Mouse (Mus musculus): ENCODE measurements at regions not wholly inside any gene's neighbourhood (a gene's known extent, or its start where the extent isn't known, plus 50 kb on each side); places are given as distances from the start of the nearest gene placed in this dataset.

GRCm38 (mm10) chr7:116991351-116991750, 389.4 kb upstream of the Xylt1 start:
- DNase-seq (ENCODE audit: low spot score), result no peak
- Histone ChIP-seq H3K36me3 (ENCODE audit: control insufficient read depth, insufficient read depth, low read length) (no peaks in the 10 kb centered on the region), H3K9me3 (replicated peaks; ENCODE audit: control insufficient read depth, low read length) (no peaks in the 10 kb centered on the region), H3K4me3 (ENCODE audit: low read depth, low read length) (no peak overlapping the region), H3K4me2 (ENCODE audit: low read length) (no peak overlapping the region), H3K9ac (ENCODE audit: low read length) (no peak overlapping the region), H3K27me3 (replicated peaks; ENCODE audit: control insufficient read depth, insufficient read depth, low read length) (no peaks in the 10 kb centered on the region), H3K4me1 (ENCODE audit: control insufficient read depth, insufficient read depth, low read length) (no peaks in the 10 kb centered on the region), H3K27ac (ENCODE audit: low read depth, low read length) (no peak overlapping the region)
- ATAC-seq, result no peak
- WGBS, result 60% methylated on average over 2 of the region's 2 CpGs

DNA sequence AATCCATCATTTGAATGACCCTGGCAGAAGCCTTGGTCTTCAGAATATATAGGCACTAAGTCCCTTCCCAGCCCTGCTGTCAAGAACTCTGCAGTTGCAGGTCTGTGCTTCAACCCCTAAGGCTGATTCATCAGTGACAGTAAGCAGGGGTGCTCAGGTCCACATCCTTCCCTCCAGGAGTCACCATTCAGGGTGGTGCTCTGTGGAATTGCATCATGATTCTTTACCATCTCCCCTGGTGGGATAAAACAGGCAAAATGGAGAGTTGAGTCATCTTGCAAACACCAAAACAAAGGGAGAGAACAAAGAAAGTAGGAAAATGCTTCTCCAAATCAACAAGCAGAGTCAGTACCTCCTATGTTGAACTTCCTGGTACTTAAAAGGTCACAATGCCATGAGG, 388.6 kb upstream of the Xylt1 start:
- H3K9me3 ChIP-seq (replicated peaks; ENCODE audit: control insufficient read depth, low read length), result no peaks in the 10 kb centered on the region
- no peak overlapping the region for H3K4me2 ChIP-seq (ENCODE audit: low read length)
- DNase-seq (ENCODE audit: low spot score), result no peak
- H3K9ac ChIP-seq (ENCODE audit: low read length), result no peak overlapping the region
- H3K36me3 ChIP-seq (ENCODE audit: control insufficient read depth, insufficient read depth, low read length), result no peaks in the 10 kb centered on the region
- H3K27ac ChIP-seq (ENCODE audit: low read depth, low read length), result no peak overlapping the region
- H3K27me3 ChIP-seq (replicated peaks; ENCODE audit: control insufficient read depth, insufficient read depth, low read length), result no peaks in the 10 kb centered on the region
- H3K4me3 ChIP-seq (ENCODE audit: low read depth, low read length), result no peak overlapping the region
- ATAC-seq, result no peak
- H3K4me1 ChIP-seq (ENCODE audit: control insufficient read depth, insufficient read depth, low read length), result no peaks in the 10 kb centered on the region

- no peak for DNase-seq (ENCODE audit: low spot score)
- Histone ChIP-seq H3K4me3 (ENCODE audit: low read depth, low read length) (no peak overlapping the region), H3K27ac (ENCODE audit: low read depth, low read length) (no peak overlapping the region), H3K4me2 (ENCODE audit: low read length) (no peak overlapping the region), H3K9me3 (replicated peaks; ENCODE audit: control insufficient read depth, low read length) (no peaks in the 10 kb centered on the region), H3K27me3 (replicated peaks; ENCODE audit: control insufficient read depth, insufficient read depth, low read length) (no peaks in the 10 kb centered on the region), H3K9ac (ENCODE audit: low read length) (no peak overlapping the region), H3K4me1 (ENCODE audit: control insufficient read depth, insufficient read depth, low read length) (no peaks in the 10 kb centered on the region), H3K36me3 (ENCODE audit: control insufficient read depth, insufficient read depth, low read length) (no peaks in the 10 kb centered on the region)
- 93% methylated on average over 3 of the region's 3 CpGs for WGBS
- no peak for ATAC-seq
Measured at GRCm38 (mm10) chr7:116995770-116996169, 385.0 kb upstream of the Xylt1 start.

- no peak overlapping the region for H3K4me3 ChIP-seq (ENCODE audit: low read depth, low read length)
- no peak overlapping the region for H3K4me2 ChIP-seq (ENCODE audit: low read length)
- DNase-seq (ENCODE audit: low spot score) (no peak), ATAC-seq (no peak)
- H3K27me3 ChIP-seq (replicated peaks; ENCODE audit: control insufficient read depth, insufficient read depth, low read length), result no peaks in the 10 kb centered on the region
- no peaks in the 10 kb centered on the region for H3K36me3 ChIP-seq (ENCODE audit: control insufficient read depth, insufficient read depth, low read length)
- H3K9ac ChIP-seq (ENCODE audit: low read length), result no peak overlapping the region
- H3K27ac ChIP-seq (ENCODE audit: low read depth, low read length), result no peak overlapping the region
- no peaks in the 10 kb centered on the region for H3K9me3 ChIP-seq (replicated peaks; ENCODE audit: control insufficient read depth, low read length)
- H3K4me1 ChIP-seq (ENCODE audit: control insufficient read depth, insufficient read depth, low read length), result no peaks in the 10 kb centered on the region
Measured at GRCm38 (mm10) chr7:117003167-117003566, 377.6 kb upstream of the Xylt1 start.

GRCm38 (mm10) chr7:117018349-117018748, 362.4 kb upstream of the Xylt1 start:
- H3K9me3 ChIP-seq (replicated peaks; ENCODE audit: control insufficient read depth, low read length), result no peaks in the 10 kb centered on the region
- no peak overlapping the region for H3K4me2 ChIP-seq (ENCODE audit: low read length)
- no peaks in the 10 kb centered on the region for H3K4me1 ChIP-seq (ENCODE audit: control insufficient read depth, insufficient read depth, low read length)
- no peak overlapping the region for H3K9ac ChIP-seq (ENCODE audit: low read length)
- ATAC-seq, result no peak
- H3K27ac ChIP-seq (ENCODE audit: low read depth, low read length), result no peak overlapping the region
- H3K36me3 ChIP-seq (ENCODE audit: control insufficient read depth, insufficient read depth, low read length), result no peaks in the 10 kb centered on the region
- no peaks in the 10 kb centered on the region for H3K27me3 ChIP-seq (replicated peaks; ENCODE audit: control insufficient read depth, insufficient read depth, low read length)
- no peak overlapping the region for H3K4me3 ChIP-seq (ENCODE audit: low read depth, low read length)
- 84% methylated on average over 1 of the region's 1 CpGs for WGBS
- no peak for DNase-seq (ENCODE audit: low spot score)

DNA sequence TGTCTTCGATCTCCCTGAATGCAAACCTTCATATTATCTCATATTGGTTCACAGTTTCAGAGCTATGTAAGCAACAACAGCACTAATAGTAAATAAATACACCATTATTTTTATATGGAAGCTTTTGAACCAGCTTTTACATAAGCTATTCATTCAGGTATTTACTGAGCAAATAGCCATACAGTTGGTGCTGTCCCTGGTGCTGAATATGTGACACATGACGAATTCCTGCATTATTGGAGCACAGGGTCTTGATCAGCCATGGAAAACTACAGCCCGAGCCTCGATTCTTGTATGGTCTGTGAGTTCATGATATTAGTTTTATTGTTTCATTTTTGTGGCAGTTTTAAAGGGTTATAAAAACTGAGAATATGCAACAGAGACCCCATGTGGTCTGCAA, 359.1 kb upstream of the Xylt1 start:
- Histone ChIP-seq H3K4me1 (ENCODE audit: control insufficient read depth, insufficient read depth, low read length) (no peaks in the 10 kb centered on the region), H3K27me3 (replicated peaks; ENCODE audit: control insufficient read depth, insufficient read depth, low read length) (no peaks in the 10 kb centered on the region), H3K9me3 (replicated peaks; ENCODE audit: control insufficient read depth, low read length) (no peaks in the 10 kb centered on the region), H3K36me3 (ENCODE audit: control insufficient read depth, insufficient read depth, low read length) (no peaks in the 10 kb centered on the region), H3K27ac (ENCODE audit: low read depth, low read length) (no peak overlapping the region), H3K4me2 (ENCODE audit: low read length) (no peak overlapping the region), H3K4me3 (ENCODE audit: low read depth, low read length) (no peak overlapping the region), H3K9ac (ENCODE audit: low read length) (no peak overlapping the region)
- peak; percentile 55 for DNase-seq (ENCODE audit: low spot score)
- 62% methylated on average over 4 of the region's 4 CpGs for WGBS
- no peak for ATAC-seq

GRCm38 (mm10) chr7:117044926-117045325, 335.9 kb upstream of the Xylt1 start:
- Histone ChIP-seq H3K4me2 (ENCODE audit: low read length) (no peak overlapping the region), H3K4me1 (ENCODE audit: control insufficient read depth, insufficient read depth, low read length) (no peaks in the 10 kb centered on the region), H3K9ac (ENCODE audit: low read length) (no peak overlapping the region), H3K27ac (ENCODE audit: low read depth, low read length) (no peak overlapping the region), H3K9me3 (replicated peaks; ENCODE audit: control insufficient read depth, low read length) (no peaks in the 10 kb centered on the region), H3K27me3 (replicated peaks; ENCODE audit: control insufficient read depth, insufficient read depth, low read length) (no peaks in the 10 kb centered on the region), H3K4me3 (ENCODE audit: low read depth, low read length) (no peak overlapping the region), H3K36me3 (ENCODE audit: control insufficient read depth, insufficient read depth, low read length) (no peaks in the 10 kb centered on the region)
- 86% methylated on average over 9 of the region's 9 CpGs for WGBS
- ATAC-seq (no peak), DNase-seq (ENCODE audit: low spot score) (no peak)

DNA sequence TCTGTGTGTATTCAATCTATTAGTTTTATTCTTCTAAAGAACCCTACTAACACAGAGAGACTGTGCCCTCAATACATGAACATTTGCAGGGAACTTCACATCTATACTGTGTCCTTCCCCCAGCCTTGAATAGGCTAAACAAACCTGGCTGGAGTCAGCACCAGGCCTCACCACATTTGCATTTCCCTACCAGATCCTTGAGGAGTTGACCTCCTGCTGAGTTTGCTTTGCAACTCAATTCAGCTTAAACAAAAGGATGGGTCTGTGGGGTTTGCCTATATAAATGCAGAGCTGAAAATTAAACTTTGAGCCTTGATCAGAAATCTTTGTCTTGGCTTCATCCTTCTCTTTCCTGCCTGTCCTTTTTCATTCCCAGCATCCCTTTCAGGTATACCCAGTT, 331.5 kb upstream of the Xylt1 start:
- no peak overlapping the region for H3K4me3 ChIP-seq (ENCODE audit: low read depth, low read length)
- no peaks in the 10 kb centered on the region for H3K4me1 ChIP-seq (ENCODE audit: control insufficient read depth, insufficient read depth, low read length)
- H3K9ac ChIP-seq (ENCODE audit: low read length), result no peak overlapping the region
- H3K27me3 ChIP-seq (replicated peaks; ENCODE audit: control insufficient read depth, insufficient read depth, low read length), result no peaks in the 10 kb centered on the region
- H3K36me3 ChIP-seq (ENCODE audit: control insufficient read depth, insufficient read depth, low read length), result no peaks in the 10 kb centered on the region
- ATAC-seq (no peak), DNase-seq (ENCODE audit: low spot score) (no peak)
- H3K9me3 ChIP-seq (replicated peaks; ENCODE audit: control insufficient read depth, low read length), result no peaks in the 10 kb centered on the region
- no peak overlapping the region for H3K4me2 ChIP-seq (ENCODE audit: low read length)
- H3K27ac ChIP-seq (ENCODE audit: low read depth, low read length), result no peak overlapping the region

DNA sequence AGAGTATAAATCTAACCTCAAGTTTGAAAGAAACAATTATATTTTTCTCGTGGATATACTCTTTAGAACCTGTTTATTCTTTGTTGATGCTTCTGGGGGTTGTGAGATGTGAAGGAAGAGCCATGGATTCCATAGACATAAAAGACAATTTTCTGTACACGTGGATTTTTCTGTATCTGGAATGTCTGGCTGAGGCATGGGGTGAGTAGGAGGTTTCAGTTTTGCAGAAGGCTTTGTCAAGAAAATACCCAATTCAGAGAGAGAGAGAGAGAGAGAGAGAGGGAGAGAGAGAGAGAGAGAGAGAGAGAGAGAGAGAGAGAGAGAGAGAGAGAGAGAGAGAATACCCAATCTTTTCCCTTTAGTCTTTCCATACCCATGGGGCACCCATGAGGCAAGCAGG, 315.0 kb upstream of the Xylt1 start:
- ATAC-seq, result no peak
- Histone ChIP-seq H3K4me2 (ENCODE audit: low read length) (no peak overlapping the region), H3K4me1 (ENCODE audit: control insufficient read depth, insufficient read depth, low read length) (no peaks in the 10 kb centered on the region; the same call in 1 of the 2 replicates), H3K27me3 (replicated peaks; ENCODE audit: control insufficient read depth, insufficient read depth, low read length) (no peaks in the 10 kb centered on the region), H3K4me3 (ENCODE audit: low read depth, low read length) (no peak overlapping the region), H3K36me3 (ENCODE audit: control insufficient read depth, insufficient read depth, low read length) (no peaks in the 10 kb centered on the region), H3K27ac (ENCODE audit: low read depth, low read length) (no peak overlapping the region), H3K9me3 (replicated peaks; ENCODE audit: control insufficient read depth, low read length) (no peaks in the 10 kb centered on the region), H3K9ac (ENCODE audit: low read length) (no peak overlapping the region)
- 68% methylated on average over 2 of the region's 2 CpGs for WGBS
- DNase-seq (ENCODE audit: low spot score), result no peak
